Mouse (Mus musculus): ENCODE data around the gene Spock1. TPM values are rescaled to one million over a fixed set of nuclear protein-coding genes. Genes with fewer than 3 reads are reported as not detected.
"Not testable (repeated sequence)": the region's sequence is repeated elsewhere in the genome, so short reads cannot be mapped to it uniquely, and the experiment has no call there.

Spock1 gene
- polyA plus RNA-seq, 1 experiment from 2014 or later, result 0.49 TPM

DNA sequence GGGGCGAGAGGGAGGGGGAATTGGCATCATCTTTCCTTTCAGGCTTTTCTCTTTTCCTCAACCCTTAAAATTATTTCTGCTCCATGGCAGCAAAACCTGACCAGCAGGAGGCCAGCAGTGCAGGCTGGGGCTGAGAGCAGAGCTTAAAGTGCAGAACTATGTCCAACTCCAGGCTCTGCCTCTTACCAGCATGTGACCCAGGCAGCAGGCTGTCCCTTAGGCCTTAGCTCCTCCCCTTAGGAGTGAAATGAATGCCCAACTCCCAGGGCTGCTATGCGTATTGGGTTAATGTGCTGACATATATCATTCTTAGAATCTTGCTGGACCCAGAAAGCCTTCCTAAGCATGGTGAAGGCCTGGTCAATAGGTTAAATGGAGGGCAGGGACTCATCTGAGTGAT lies 434.1 kb downstream of the Spock1 start:
- Histone ChIP-seq H3K4me1 (replicated peaks) (no peaks in the 10 kb centered on the region), H3K9ac (no peak overlapping the region), H3K4me2 (no peak overlapping the region), H3K27me3 (no peaks in the 10 kb centered on the region), H3K9me3 (replicated peaks) (no peaks in the 10 kb centered on the region), H3K4me3 (no peak overlapping the region), H3K27ac (no peak overlapping the region), H3K36me3 (no peaks in the 10 kb centered on the region)
- ATAC-seq (replicated peaks; ENCODE audit: insufficient number of reproducible peaks, insufficient read depth, low FRiP score, low read depth), result no peak
- WGBS, result 74% methylated on average over 2 of the region's 2 CpGs

DNA sequence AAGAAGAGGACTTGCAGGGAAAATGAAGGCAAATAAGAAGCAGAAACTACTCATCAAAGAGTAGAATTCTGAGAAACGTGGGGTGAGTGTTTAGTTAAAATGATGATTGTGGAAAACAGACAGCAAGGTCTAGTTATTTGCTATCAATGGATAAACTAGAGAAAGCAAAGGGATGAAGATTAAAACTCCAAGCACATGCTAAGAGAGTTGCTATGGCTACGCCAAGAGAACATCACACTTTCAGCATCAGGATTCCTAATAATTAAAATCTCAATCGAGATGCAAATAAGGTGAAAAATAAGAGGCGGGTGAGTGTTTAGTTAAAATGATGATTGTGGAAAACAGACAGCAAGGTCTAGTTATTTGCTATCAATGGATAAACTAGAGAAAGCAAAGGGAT lies 437.2 kb downstream of the Spock1 start:
- ATAC-seq (replicated peaks; ENCODE audit: insufficient number of reproducible peaks, insufficient read depth, low FRiP score, low read depth); H3K27ac ChIP-seq; H3K27me3 ChIP-seq; H3K9ac ChIP-seq; H3K4me2 ChIP-seq; H3K4me1 ChIP-seq (replicated peaks); H3K9me3 ChIP-seq (replicated peaks); H3K36me3 ChIP-seq; H3K4me3 ChIP-seq: not testable (repeated sequence)
- WGBS, result 83% methylated on average over 4 of the region's 4 CpGs

GRCm38 (mm10) chr13:57459978-57460377 lies 448.2 kb downstream of the Spock1 start:
- H3K4me2 ChIP-seq, result no peak overlapping the region
- H3K27ac ChIP-seq, result no peak overlapping the region
- H3K4me3 ChIP-seq, result no peak overlapping the region
- WGBS, result 85% methylated on average over 8 of the region's 8 CpGs
- ATAC-seq (replicated peaks; ENCODE audit: insufficient number of reproducible peaks, insufficient read depth, low FRiP score, low read depth), result no peak
- no peaks in the 10 kb centered on the region for H3K4me1 ChIP-seq (replicated peaks)
- H3K9me3 ChIP-seq (replicated peaks), result no peaks in the 10 kb centered on the region
- no peak overlapping the region for H3K9ac ChIP-seq
- H3K36me3 ChIP-seq, result no peaks in the 10 kb centered on the region
- no peaks in the 10 kb centered on the region for H3K27me3 ChIP-seq

- no peak overlapping the region for H3K9ac ChIP-seq
- no peaks in the 10 kb centered on the region for H3K4me1 ChIP-seq (replicated peaks)
- whole genome bisulfite sequencing, result 40% methylated on average over 11 of the region's 11 CpGs
- H3K36me3 ChIP-seq, result no peaks in the 10 kb centered on the region
- no peak overlapping the region for H3K4me2 ChIP-seq
- no peak overlapping the region for H3K4me3 ChIP-seq
- peaks cover 6% of the 10 kb centered on the region; the same call in 1 of the 2 replicates for H3K27me3 ChIP-seq
- no peaks in the 10 kb centered on the region for H3K9me3 ChIP-seq (replicated peaks)
- no peak for ATAC-seq (replicated peaks; ENCODE audit: insufficient number of reproducible peaks, insufficient read depth, low FRiP score, low read depth)
- no peak overlapping the region for H3K27ac ChIP-seq
Measured at GRCm38 (mm10) chr13:57450189-57450821, 457.8 kb downstream of the Spock1 start.

- 82% methylated on average over 7 of the region's 7 CpGs for WGBS
- no peaks in the 10 kb centered on the region for H3K4me1 ChIP-seq (replicated peaks)
- ATAC-seq (replicated peaks; ENCODE audit: insufficient number of reproducible peaks, insufficient read depth, low FRiP score, low read depth), result no peak
- no peak overlapping the region for H3K27ac ChIP-seq
- no peak overlapping the region for H3K4me3 ChIP-seq
- H3K9me3 ChIP-seq (replicated peaks), result no peaks in the 10 kb centered on the region
- peaks cover 6% of the 10 kb centered on the region; the same call in 1 of the 2 replicates for H3K27me3 ChIP-seq
- H3K9ac ChIP-seq, result no peak overlapping the region
- H3K4me2 ChIP-seq, result no peak overlapping the region
- no peaks in the 10 kb centered on the region for H3K36me3 ChIP-seq
Measured at GRCm38 (mm10) chr13:57448906-57449305, 459.2 kb downstream of the Spock1 start.

DNA sequence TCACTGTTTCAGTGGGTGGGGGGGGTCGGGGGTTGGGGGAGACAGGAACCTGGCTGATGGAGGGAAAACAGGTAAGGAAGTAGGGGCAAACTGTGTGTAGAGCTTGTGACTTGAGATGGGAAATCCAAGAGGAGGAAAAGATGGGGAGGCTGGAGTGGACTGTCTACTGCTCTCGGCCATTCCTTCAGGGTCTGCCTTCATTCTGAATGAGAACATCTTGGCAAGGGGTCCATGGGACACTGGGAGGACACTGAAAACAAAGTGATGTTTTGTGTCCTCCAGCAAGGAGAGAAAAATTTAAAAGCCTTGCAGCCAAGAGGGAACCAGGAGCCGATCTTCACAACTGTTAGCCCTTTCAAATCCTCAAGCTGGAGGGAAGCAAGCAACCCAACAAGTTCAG lies 463.2 kb downstream of the Spock1 start:
- H3K4me3 ChIP-seq, result no peak overlapping the region
- H3K4me1 ChIP-seq (replicated peaks), result no peaks in the 10 kb centered on the region
- no peaks in the 10 kb centered on the region for H3K9me3 ChIP-seq (replicated peaks)
- peaks cover 6% of the 10 kb centered on the region; the same call in 1 of the 2 replicates for H3K27me3 ChIP-seq
- no peaks in the 10 kb centered on the region for H3K36me3 ChIP-seq
- no peak overlapping the region for H3K9ac ChIP-seq
- no peak overlapping the region for H3K27ac ChIP-seq
- no peak for ATAC-seq (replicated peaks; ENCODE audit: insufficient number of reproducible peaks, insufficient read depth, low FRiP score, low read depth)
- WGBS, result 77% methylated on average over 3 of the region's 3 CpGs
- no peak overlapping the region for H3K4me2 ChIP-seq

GRCm38 (mm10) chr13:57440111-57440510 lies 468.0 kb downstream of the Spock1 start:
- Histone ChIP-seq H3K36me3 (no peaks in the 10 kb centered on the region), H3K9ac (no peak overlapping the region), H3K9me3 (replicated peaks) (no peaks in the 10 kb centered on the region), H3K4me1 (replicated peaks) (no peaks in the 10 kb centered on the region), H3K4me2 (no peak overlapping the region), H3K27ac (no peak overlapping the region), H3K4me3 (no peak overlapping the region), H3K27me3 (no peaks in the 10 kb centered on the region)
- 87% methylated on average over 7 of the region's 7 CpGs for WGBS
- no peak for ATAC-seq (replicated peaks; ENCODE audit: insufficient number of reproducible peaks, insufficient read depth, low FRiP score, low read depth)

DNA sequence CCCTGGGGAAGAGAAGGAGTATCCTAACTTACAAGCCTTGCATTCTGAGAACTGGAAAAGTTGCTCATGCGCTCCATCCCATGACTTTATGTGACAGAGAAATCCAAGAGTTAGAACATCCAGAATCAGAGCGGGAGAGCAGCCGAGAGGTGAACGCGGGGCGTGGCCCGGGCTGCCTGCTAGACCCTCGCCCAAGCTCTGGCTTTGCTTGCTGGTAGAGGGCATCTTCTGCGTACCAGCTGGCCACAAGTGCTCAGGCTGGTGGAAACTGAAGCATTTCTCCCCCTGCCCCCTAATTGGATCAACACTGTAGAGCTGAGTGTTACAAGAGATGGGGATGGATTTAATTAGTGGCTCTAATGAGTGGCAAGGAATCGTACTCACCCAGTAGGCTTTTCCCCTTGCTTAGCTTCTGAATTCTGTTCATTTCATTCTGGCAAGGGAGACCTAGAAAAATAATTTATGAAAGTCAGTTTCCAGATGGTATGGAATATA lies 472.4 kb downstream of the Spock1 start:
- Histone ChIP-seq H3K4me1 (replicated peaks) (no peaks in the 10 kb centered on the region), H3K4me2 (no peak overlapping the region), H3K27me3 (no peaks in the 10 kb centered on the region), H3K27ac (no peak overlapping the region), H3K4me3 (no peak overlapping the region), H3K36me3 (no peaks in the 10 kb centered on the region), H3K9me3 (replicated peaks) (no peaks in the 10 kb centered on the region), H3K9ac (no peak overlapping the region)
- WGBS, result 83% methylated on average over 10 of the region's 10 CpGs
- ATAC-seq (replicated peaks; ENCODE audit: insufficient number of reproducible peaks, insufficient read depth, low FRiP score, low read depth), result no peak

GRCm38 (mm10) chr13:57433848-57434247 lies 474.3 kb downstream of the Spock1 start:
- Histone ChIP-seq H3K9me3 (replicated peaks) (no peaks in the 10 kb centered on the region), H3K36me3 (no peaks in the 10 kb centered on the region), H3K4me3 (no peak overlapping the region), H3K27me3 (no peaks in the 10 kb centered on the region), H3K9ac (no peak overlapping the region), H3K4me1 (replicated peaks) (no peaks in the 10 kb centered on the region), H3K4me2 (no peak overlapping the region), H3K27ac (no peak overlapping the region)
- WGBS, result 85% methylated on average over 4 of the region's 4 CpGs
- ATAC-seq (replicated peaks; ENCODE audit: insufficient number of reproducible peaks, insufficient read depth, low FRiP score, low read depth), result no peak

- Histone ChIP-seq H3K4me3 (no peak overlapping the region), H3K27me3 (no peaks in the 10 kb centered on the region), H3K4me2 (no peak overlapping the region), H3K36me3 (no peaks in the 10 kb centered on the region), H3K9me3 (replicated peaks) (no peaks in the 10 kb centered on the region), H3K9ac (no peak overlapping the region), H3K27ac (no peak overlapping the region), H3K4me1 (replicated peaks) (no peaks in the 10 kb centered on the region)
- ATAC-seq (replicated peaks; ENCODE audit: insufficient number of reproducible peaks, insufficient read depth, low FRiP score, low read depth), result no peak
- 86% methylated on average over 4 of the region's 4 CpGs for WGBS
Measured at GRCm38 (mm10) chr13:57431815-57432214, 476.3 kb downstream of the Spock1 start.

- WGBS, result 64% methylated on average over 14 of the region's 14 CpGs
- H3K4me1 ChIP-seq (replicated peaks), result no peaks in the 10 kb centered on the region
- no peaks in the 10 kb centered on the region for H3K9me3 ChIP-seq (replicated peaks)
- no peaks in the 10 kb centered on the region for H3K27me3 ChIP-seq
- no peak for ATAC-seq (replicated peaks; ENCODE audit: insufficient number of reproducible peaks, insufficient read depth, low FRiP score, low read depth)
- H3K36me3 ChIP-seq, result no peaks in the 10 kb centered on the region
- H3K27ac ChIP-seq, result no peak overlapping the region
- H3K9ac ChIP-seq, result no peak overlapping the region
- H3K4me2 ChIP-seq, result no peak overlapping the region
- H3K4me3 ChIP-seq, result no peak overlapping the region
Measured at GRCm38 (mm10) chr13:57428840-57429239, 479.3 kb downstream of the Spock1 start.

- WGBS, result 84% methylated on average over 5 of the region's 5 CpGs
- no peak for ATAC-seq (replicated peaks; ENCODE audit: insufficient number of reproducible peaks, insufficient read depth, low FRiP score, low read depth)
- no peak overlapping the region for H3K4me3 ChIP-seq
- H3K4me1 ChIP-seq (replicated peaks), result no peaks in the 10 kb centered on the region
- no peaks in the 10 kb centered on the region for H3K27me3 ChIP-seq
- H3K27ac ChIP-seq, result no peak overlapping the region
- H3K9ac ChIP-seq, result no peak overlapping the region
- H3K4me2 ChIP-seq, result no peak overlapping the region
- H3K36me3 ChIP-seq, result no peaks in the 10 kb centered on the region
- no peaks in the 10 kb centered on the region for H3K9me3 ChIP-seq (replicated peaks)
Measured at GRCm38 (mm10) chr13:57418781-57419180, 489.4 kb downstream of the Spock1 start.

Data from heart, embryonic 15.5 days (tissue).